Mouse (Mus musculus) liver, postnatal 0 days (tissue): ENCODE measurements at regions not wholly inside any gene's neighbourhood (a gene's known extent, or its start where the extent isn't known, plus 50 kb on each side); places are given as distances from the start of the nearest gene placed in this dataset.

Experiments
- CTCF ChIP-seq: sonication (generic); IDR thresholded peaks from 2 replicates; pipeline ENCODE4 v1.5.1; 2016; ENCODE audit warnings: antibody characterized with exemption, low read depth
- EP300 ChIP-seq: IDR thresholded peaks from 2 replicates; pipeline ENCODE4 v1.6.1; 2016; ENCODE audit warnings: antibody characterized with exemption, low read depth, mild to moderate bottlenecking

GRCm38 (mm10) chr5:68275558-68276263 is 244.1 kb downstream of the Grxcr1 start:
- TF ChIP-seq CTCF (no peak), EP300 (no peak)
